Mouse (Mus musculus) limb, embryonic 14.5 days (tissue): ENCODE results near the gene Asz1. TPM values are rescaled to one million over a fixed set of nuclear protein-coding genes. Genes with fewer than 3 reads are reported as not detected.

Experiments
- ATAC-seq: fragments of 200-750 bp; cut with Nextera tagmentation; 2 replicates; pipeline ENCODE4 v1.8.0; 2017; ENCODE audit warnings: low read depth, moderate number of reproducible peaks, moderate TSS enrichment; ENCODE audit not compliant: low FRiP score
- DNase-seq: peaks from one replicate; pipeline ENCODE4 v3.0.0-alpha.2; 2015; ENCODE audit warnings: low spot score
- H3K27ac ChIP-seq: fragments of 300-500 bp; sonication (generic); replicated peaks from 2 replicates; pipeline ENCODE4 v1.5.1; 2014; ENCODE audit warnings: low read depth, mild to moderate bottlenecking, low read length, moderate library complexity, mixed read lengths
- H3K27me3 ChIP-seq: fragments of 300-500 bp; sonication (generic); 2 replicates; pipeline ENCODE4 v1.6.1; 2014; ENCODE audit warnings: low read length, mixed read lengths; ENCODE audit not compliant: control insufficient read depth, insufficient read depth
- H3K36me3 ChIP-seq: fragments of 300-500 bp; sonication (generic); 2 replicates; pipeline ENCODE4 v1.6.1; 2014; ENCODE audit warnings: mild to moderate bottlenecking, low read length, moderate library complexity, mixed read lengths; ENCODE audit not compliant: control insufficient read depth, insufficient read depth
- H3K4me1 ChIP-seq: fragments of 300-500 bp; sonication (generic); 2 replicates; pipeline ENCODE4 v1.6.1; 2014; ENCODE audit warnings: antibody characterized with exemption, low read length, mixed read lengths; ENCODE audit not compliant: control insufficient read depth, insufficient read depth
- H3K4me2 ChIP-seq: fragments of 300-500 bp; sonication (generic); replicated peaks from 2 replicates; pipeline ENCODE4 v1.6.1; 2014; ENCODE audit warnings: low read depth, mild to moderate bottlenecking, low read length, moderate library complexity; ENCODE audit not compliant: severe bottlenecking
- H3K4me3 ChIP-seq: fragments of 300-500 bp; sonication (generic); replicated peaks from 2 replicates; pipeline ENCODE4 v1.5.1; 2014; ENCODE audit warnings: low read length
- H3K9ac ChIP-seq: fragments of 300-500 bp; sonication (generic); 2 replicates; pipeline ENCODE4 v1.6.1; 2014; ENCODE audit warnings: mild to moderate bottlenecking, low read depth, low read length, moderate library complexity; ENCODE audit not compliant: severe bottlenecking
- H3K9me3 ChIP-seq: fragments of 300-500 bp; sonication (generic); 2 replicates; pipeline ENCODE4 v1.6.1; 2016; ENCODE audit warnings: low read length; ENCODE audit not compliant: control insufficient read depth
- POLR2A ChIP-seq: fragments of 200-500 bp; IDR thresholded peaks from 2 replicates; pipeline ENCODE4 v1.8.0; 2012; ENCODE audit warnings: inconsistent platforms, mild to moderate bottlenecking, moderate library complexity, borderline replicate concordance; ENCODE audit not compliant: insufficient read depth, insufficient read length; ENCODE audit errors: extremely low read depth
- WGBS: fragments of 180-500 bp; shearing (Covaris S2); extraction: QIAGEN DNeasy Blood & Tissue Kit; methylation state at CpG from one replicate; pipeline ENCODE4 v1.1.7; 2014; 5-methylcytosine and 5-hydroxymethylcytosine counted together
- polyA plus RNA-seq, 2 experiments: library from polyadenylated mRNA; depleted of rRNA in 1 of 2; stranded (reverse) in 1 of 2; unstranded in 1 of 2; fragments of >200 nt; fragmentation: Nextera tagmentation in 1 of 2; extraction: Ambion mirVana in 1 of 2; gene quantifications; 2 replicates each; pipeline versions ENCODE4 v1.2.1 to v1.2.3; 2012 to 2014

Gene Asz1
- polyA plus RNA-seq, 2 experiments: not detected

GRCm38 (mm10) chr6:18057899-18058298 lies 51.0 kb downstream of the Asz1 start:
- Histone ChIP-seq H3K4me2 (no peak overlapping the region), H3K4me3 (no peak overlapping the region), H3K36me3 (no peaks in the 10 kb centered on the region), H3K27ac (no peak overlapping the region), H3K27me3 (no peaks in the 10 kb centered on the region), H3K9me3 (no peaks in the 10 kb centered on the region), H3K4me1 (no peaks in the 10 kb centered on the region), H3K9ac (no peak overlapping the region)
- no peak for DNase-seq
- no peak for TF ChIP-seq POLR2A
- no peak for ATAC-seq
- 90% methylated on average over 4 of the region's 4 CpGs for WGBS

- no peak overlapping the region for H3K9ac ChIP-seq
- ATAC-seq (no peak), DNase-seq (no peak)
- H3K27ac ChIP-seq: no peak overlapping the region
- no peaks in the 10 kb centered on the region for H3K27me3 ChIP-seq
- no peak for TF ChIP-seq POLR2A
- no peaks in the 10 kb centered on the region for H3K36me3 ChIP-seq
- WGBS: 79% methylated on average over 5 of the region's 5 CpGs
- no peaks in the 10 kb centered on the region for H3K4me1 ChIP-seq
- no peaks in the 10 kb centered on the region for H3K9me3 ChIP-seq
- no peak overlapping the region for H3K4me3 ChIP-seq
- H3K4me2 ChIP-seq: no peak overlapping the region
These were observed 57.2 kb downstream of the Asz1 start for GRCm38 (mm10) chr6:18051702-18052101.

GRCm38 (mm10) chr6:18044299-18044698 lies 64.6 kb downstream of the Asz1 start:
- TF ChIP-seq POLR2A: no peak
- Histone ChIP-seq H3K9ac (no peak overlapping the region), H3K36me3 (no peaks in the 10 kb centered on the region), H3K27me3 (no peaks in the 10 kb centered on the region), H3K27ac (no peak overlapping the region), H3K4me1 (no peaks in the 10 kb centered on the region), H3K9me3 (no peaks in the 10 kb centered on the region), H3K4me3 (no peak overlapping the region), H3K4me2 (no peak overlapping the region)
- DNase-seq (no peak), ATAC-seq (no peak)
- WGBS: 78% methylated on average over 4 of the region's 4 CpGs

GRCm38 (mm10) chr6:18043172-18043571 lies 65.7 kb downstream of the Asz1 start:
- no peak overlapping the region for H3K27ac ChIP-seq
- DNase-seq (no peak), ATAC-seq (no peak)
- no peaks in the 10 kb centered on the region for H3K4me1 ChIP-seq
- H3K4me3 ChIP-seq: no peak overlapping the region
- H3K27me3 ChIP-seq: no peaks in the 10 kb centered on the region
- H3K36me3 ChIP-seq: no peaks in the 10 kb centered on the region
- 79% methylated on average over 5 of the region's 5 CpGs for whole genome bisulfite sequencing
- no peaks in the 10 kb centered on the region for H3K9me3 ChIP-seq
- H3K4me2 ChIP-seq: no peak overlapping the region
- H3K9ac ChIP-seq: no peak overlapping the region
- no peak for TF ChIP-seq POLR2A

DNA sequence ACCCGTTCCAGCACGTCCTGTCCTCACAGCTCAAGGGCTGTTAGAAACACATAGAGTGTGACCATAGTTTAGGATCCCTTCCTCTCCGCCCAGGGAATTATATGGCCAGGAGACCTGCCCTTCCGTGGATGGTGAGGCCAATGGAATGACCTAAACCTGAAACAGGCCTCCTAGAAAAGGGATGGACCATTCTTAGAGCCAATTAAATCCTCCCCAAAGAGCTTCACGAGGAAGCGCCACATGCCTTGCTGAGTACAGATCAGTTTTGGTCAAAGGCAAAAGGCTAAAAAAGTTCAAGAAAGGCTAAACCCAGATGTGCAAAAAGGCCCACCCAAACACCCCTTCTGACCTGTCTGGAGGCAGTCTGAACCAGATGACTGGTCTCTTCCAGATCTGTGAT lies 76.6 kb downstream of the Asz1 start:
- peak overlapping the region; percentile 89 for H3K4me2 ChIP-seq
- H3K4me3 ChIP-seq: peak overlapping the region; percentile 51; the same call in 1 of the 2 replicates
- no peak for ATAC-seq
- H3K9me3 ChIP-seq: no peaks in the 10 kb centered on the region
- WGBS: 31% methylated on average over 6 of the region's 6 CpGs
- peaks cover 8% of the 10 kb centered on the region for H3K4me1 ChIP-seq
- no peaks in the 10 kb centered on the region for H3K36me3 ChIP-seq
- H3K27me3 ChIP-seq: peaks cover 48% of the 10 kb centered on the region
- no peak overlapping the region for H3K27ac ChIP-seq
- H3K9ac ChIP-seq: no peak overlapping the region
- DNase-seq: no peak
- no peak for TF ChIP-seq POLR2A

DNA sequence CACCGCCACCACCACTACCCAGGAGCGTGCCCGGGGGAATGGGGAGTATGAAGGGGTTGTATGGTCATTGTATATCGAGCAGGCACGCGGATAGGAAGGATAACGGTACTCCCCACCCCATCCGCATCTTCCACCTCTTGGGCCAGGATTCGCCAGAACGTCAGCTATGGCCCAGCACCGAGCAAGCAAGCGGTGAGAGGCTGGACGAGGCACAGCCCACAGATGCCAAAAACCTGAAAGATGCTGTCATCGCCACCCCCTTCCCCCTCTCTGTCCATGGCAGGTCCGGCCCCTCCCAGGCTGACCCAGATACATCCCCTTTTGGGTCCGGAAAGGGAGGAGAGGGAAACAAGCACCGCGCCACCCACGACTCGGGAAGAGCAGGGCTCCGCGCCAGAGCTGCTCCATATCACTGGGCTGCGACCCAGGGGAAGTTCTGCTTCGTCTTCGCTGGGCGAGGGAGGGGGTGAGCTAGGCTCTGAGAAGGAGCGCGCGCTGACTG lies 77.3 kb downstream of the Asz1 start:
- TF ChIP-seq POLR2A: no peak
- peaks cover 8% of the 10 kb centered on the region for H3K4me1 ChIP-seq
- peak overlapping the region; percentile 89 for H3K4me2 ChIP-seq
- DNase-seq: peak; percentile 35
- H3K27me3 ChIP-seq: peaks cover 48% of the 10 kb centered on the region
- no peaks in the 10 kb centered on the region for H3K9me3 ChIP-seq
- peak overlapping the region; percentile 44 for H3K9ac ChIP-seq
- peak overlapping the region; percentile 51 for H3K4me3 ChIP-seq
- WGBS: 1% methylated on average over 21 of the region's 29 CpGs
- no peaks in the 10 kb centered on the region for H3K36me3 ChIP-seq
- no peak overlapping the region for H3K27ac ChIP-seq
- ATAC-seq: peak; percentile 53; the same call in 1 of the 2 replicates
